Mouse (Mus musculus) left cerebral cortex, postnatal 14 days (tissue): ENCODE measurements at regions not wholly inside any gene's neighbourhood (a gene's known extent, or its start where the extent isn't known, plus 50 kb on each side); places are given as distances from the start of the nearest gene placed in this dataset.
"Not testable (repeated sequence)": the region's sequence is repeated elsewhere in the genome, so short reads cannot be mapped to it uniquely, and the experiment has no call there.

Source experiments
- DNase-seq, 2 experiments: peaks; one replicate each; pipeline ENCODE4 v3.0.0; 2021 to 2022; ENCODE audit warnings: low spot score in 2 of 2, mixed read lengths in 1 of 2
- intact Hi-C: fragments of 180-260 bp; cut with DNase I; formaldehyde crosslinking; loops from one replicate; pipeline ENCODE4 v1.15.1; 2025

DNA sequence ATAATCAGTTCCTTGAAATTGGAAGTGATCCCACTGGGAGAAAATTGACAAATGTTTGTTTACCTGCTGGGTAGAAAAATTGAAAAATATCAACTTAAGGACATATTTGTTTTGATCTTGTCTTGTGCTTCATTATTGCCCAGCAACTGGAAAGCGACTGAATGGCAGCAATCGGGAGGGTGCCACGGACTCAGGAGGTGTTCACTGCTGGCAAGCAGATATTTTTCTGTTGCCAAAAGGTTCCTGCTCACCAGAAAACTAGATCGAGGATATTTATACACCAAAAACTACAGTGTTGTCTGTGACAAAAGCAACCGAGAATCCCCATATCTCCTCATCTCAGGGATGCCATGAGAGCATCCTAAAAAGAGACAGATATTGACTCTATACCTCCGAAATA lies 71.4 kb downstream of the Gm21833 start:
- intact Hi-C loops = no loop called here
- no peak for DNase-seq

- DNase-seq = no peak
- intact Hi-C loops = no loop called here
These were observed 92.4 kb downstream of the Gm21833 start for GRCm38 (mm10) chr16:82920533-82920932.

DNA sequence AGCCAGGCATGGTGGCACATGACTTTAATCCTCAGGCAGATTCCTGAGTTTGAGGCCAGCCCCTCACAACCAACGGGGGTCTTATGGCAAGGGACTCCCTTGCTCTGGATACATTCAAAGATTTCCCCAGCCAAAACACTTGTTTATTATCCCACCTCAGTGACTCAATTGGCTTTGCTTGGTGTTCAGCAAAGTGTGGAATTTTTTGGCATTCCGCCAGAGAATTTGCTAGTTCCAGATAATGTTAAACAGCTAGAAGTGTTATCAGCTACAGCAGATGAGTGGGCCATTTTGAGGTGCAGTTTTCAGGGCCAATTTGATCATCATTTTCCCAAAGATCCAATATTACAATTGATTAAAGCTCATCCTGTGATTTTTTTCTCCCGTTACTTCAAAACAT lies 130.8 kb downstream of the Gm21833 start:
- intact Hi-C loops, DNase-seq: not testable (repeated sequence)

DNA sequence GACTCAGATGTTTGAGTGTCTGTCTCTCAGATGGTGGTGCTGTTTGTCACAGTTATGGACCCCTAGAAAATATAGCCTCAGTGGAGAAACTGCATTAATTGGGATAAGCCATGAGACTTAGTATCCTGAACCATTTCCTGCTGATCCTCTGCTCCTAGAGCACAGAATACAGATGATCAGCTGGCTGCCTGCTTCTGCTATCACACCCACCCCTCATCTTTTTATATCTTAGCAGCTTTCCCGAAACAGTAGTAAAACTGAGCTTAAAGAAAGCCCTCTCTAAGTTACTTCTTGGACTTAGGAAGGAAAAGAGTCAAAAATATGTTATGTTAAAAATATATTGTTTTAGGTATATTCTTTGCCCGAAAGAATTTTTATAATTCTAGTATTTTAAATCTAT lies 163.5 kb downstream of the Gm21833 start:
- intact Hi-C loops = no loop called here
- no peak for DNase-seq

GRCm38 (mm10) chr16:82997861-82998260 lies 169.7 kb downstream of the Gm21833 start:
- no peak for DNase-seq
- intact Hi-C loops = no loop called here

DNA sequence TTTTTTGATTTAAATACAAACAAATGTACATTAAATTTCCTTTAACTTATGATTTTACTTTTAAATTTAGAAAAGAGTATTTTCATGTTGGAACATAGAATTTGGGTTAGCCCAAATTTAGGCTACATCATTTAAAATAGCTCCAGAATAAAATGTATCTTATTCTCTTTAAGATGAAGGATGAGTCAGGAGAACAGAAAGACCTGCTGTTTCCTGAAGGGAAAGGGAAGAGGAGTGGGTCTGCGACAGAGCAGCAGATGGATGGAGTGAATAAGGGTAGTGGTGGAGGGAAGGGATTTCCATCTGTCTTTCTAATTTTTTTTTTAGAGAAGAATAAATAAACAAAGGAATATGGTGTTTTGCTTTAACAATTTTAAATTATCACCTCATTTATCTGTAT lies 193.1 kb downstream of the Gm21833 start:
- intact Hi-C loops = no loop called here
- DNase-seq = no peak

DNA sequence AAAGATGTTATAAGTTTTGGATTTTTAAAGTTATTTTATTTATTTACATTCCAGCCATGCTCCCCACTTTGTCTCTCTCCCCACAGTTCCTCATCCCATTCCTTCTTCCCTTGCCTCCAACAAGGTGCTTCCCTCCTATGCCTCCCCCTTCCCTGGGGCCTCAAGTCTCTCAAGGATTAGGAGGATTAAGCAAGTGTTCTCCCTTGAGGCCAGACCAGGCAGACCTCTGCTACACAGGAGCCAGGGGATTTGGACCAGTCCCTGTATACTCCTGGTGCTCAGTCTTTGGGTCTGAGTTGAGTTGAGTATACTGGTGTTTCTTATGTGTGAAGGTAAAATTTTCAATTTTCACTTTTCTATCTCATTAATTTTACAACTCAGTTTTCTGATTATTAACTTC lies 235.2 kb downstream of the Gm21833 start:
- intact Hi-C loops = no loop called here
- DNase-seq = no peak

DNA sequence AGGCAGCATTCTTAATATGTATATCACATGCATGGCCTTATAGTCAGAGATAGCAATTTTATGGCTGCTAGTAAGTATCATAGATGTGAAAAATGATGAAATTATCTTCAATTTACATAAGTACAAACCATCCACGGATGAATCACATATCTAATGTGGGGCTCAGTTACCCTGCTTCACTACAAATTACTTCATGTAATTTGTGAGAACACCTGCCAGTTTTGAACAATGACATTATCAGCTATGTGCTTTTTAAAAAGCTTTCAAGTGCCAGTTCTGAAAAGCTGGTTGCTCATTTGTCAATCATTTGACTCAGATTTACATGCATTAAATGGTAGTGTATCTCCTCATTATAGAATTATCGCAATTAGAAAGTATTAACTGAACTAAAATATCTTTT lies 243.3 kb downstream of the Gm21833 start:
- intact Hi-C loops = no loop called here
- no peak for DNase-seq

DNA sequence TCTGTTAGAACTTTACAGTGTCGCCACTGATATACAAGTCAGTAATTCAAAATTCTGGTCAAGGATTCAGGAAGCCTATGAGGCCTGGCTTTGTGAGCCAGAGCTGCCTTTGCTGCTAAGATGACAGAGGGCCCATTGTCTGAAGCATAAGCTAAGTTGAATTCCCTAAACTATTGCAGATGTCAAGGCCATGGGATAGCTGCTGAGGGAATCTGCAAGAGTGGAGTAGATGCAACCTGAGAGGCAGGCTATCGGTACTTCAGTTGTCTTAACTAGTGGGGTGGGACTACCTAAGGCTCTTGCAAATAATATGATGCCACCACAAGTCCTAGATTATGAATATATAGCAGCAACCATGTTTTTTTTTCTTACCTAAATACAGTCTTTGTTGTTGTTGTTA lies 263.9 kb downstream of the Gm21833 start:
- no peak for DNase-seq
- intact Hi-C loops = no loop called here

- DNase-seq = peak; percentile 26 to 34
- intact Hi-C loops = no loop called here
These were observed 282.9 kb downstream of the Gm21833 start for GRCm38 (mm10) chr16:83111128-83111527.

- intact Hi-C loops = no loop called here
- no peak for DNase-seq
These were observed 303.7 kb downstream of the Gm21833 start for GRCm38 (mm10) chr16:83131876-83132275.

DNA sequence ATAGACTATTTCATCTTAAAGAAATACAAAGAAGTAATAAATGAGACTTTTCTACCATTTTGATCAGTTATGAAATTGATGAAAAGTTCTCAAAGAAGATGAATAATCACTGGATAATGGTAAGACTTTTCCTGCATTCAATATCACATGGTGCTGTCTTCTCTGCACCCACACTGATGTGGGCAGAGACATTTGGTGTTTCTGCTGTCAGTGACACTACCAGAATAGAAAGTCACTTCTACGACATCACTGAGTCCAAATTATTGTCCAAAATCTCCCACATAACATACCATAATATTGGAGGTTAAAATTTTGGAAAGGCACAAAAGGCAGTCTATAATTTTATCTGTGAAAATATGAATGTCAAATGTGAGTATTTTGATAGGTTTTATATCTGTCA lies 344.8 kb downstream of the Gm21833 start:
- intact Hi-C loops = no loop called here
- no peak for DNase-seq

GRCm38 (mm10) chr16:83193441-83193953 lies 365.3 kb downstream of the Gm21833 start:
- DNase-seq = peak; percentile 1 to 49
- intact Hi-C loops = no loop called here

DNA sequence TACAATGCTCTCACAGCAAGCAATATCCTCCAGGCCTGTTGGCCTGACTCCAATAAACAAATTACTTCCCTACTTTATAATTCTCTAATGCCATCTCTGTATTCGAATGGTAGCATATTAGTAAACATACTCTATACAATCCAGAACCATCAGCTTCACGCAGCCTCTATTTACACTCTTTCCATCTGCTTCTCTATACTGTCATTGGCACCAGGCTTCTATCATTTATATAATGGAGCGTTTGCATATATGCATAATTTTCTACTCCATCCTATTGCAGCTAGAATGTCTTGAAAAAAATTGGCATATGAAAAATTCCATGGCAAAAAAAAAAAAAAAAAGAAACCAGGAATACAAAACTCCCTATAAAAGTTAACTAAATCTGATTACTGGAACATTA lies 369.6 kb downstream of the Gm21833 start:
- no peak for DNase-seq
- intact Hi-C loops = no loop called here
